Mouse (Mus musculus) thymus, adult 2 months (tissue): ENCODE results near the gene Atp1a4. TPM values are rescaled to one million over a fixed set of nuclear protein-coding genes. Genes with fewer than 3 reads are reported as not detected.

Experiments
- DNase-seq: peaks from one replicate; pipeline ENCODE4 v3.0.0; 2021
- H3K27ac ChIP-seq: fragments of 200-500 bp; 2 replicates; pipeline ENCODE4 v1.5.1; 2012; ENCODE audit warnings: low read length, control low read depth; ENCODE audit not compliant: control insufficient read depth, insufficient read depth
- H3K27me3 ChIP-seq: fragments of 200-500 bp; 2 replicates; pipeline ENCODE4 v1.6.1; 2012; ENCODE audit warnings: mild to moderate bottlenecking, low read length, moderate library complexity, mixed read lengths; ENCODE audit not compliant: control insufficient read depth, insufficient read depth
- H3K36me3 ChIP-seq: fragments of 200-500 bp; 2 replicates; pipeline ENCODE4 v1.6.1; 2012; ENCODE audit warnings: mild to moderate bottlenecking, low read length, moderate library complexity; ENCODE audit not compliant: control insufficient read depth, insufficient read depth
- H3K4me1 ChIP-seq: fragments of 200-500 bp; replicated peaks from 2 replicates; pipeline ENCODE4 v1.6.1; 2012; ENCODE audit warnings: low read length; ENCODE audit not compliant: control insufficient read depth, insufficient read depth
- H3K4me3 ChIP-seq: fragments of 200-500 bp; 2 replicates; pipeline ENCODE4 v1.5.1; 2012; ENCODE audit warnings: mild to moderate bottlenecking, low read length, control low read depth, moderate library complexity; ENCODE audit not compliant: control insufficient read depth, insufficient read depth
- CTCF ChIP-seq: fragments of 200-500 bp; IDR thresholded peaks from 2 replicates; pipeline ENCODE4 v1.5.1; 2012; ENCODE audit warnings: mild to moderate bottlenecking, control low read depth, low read length, moderate library complexity, borderline replicate concordance; ENCODE audit not compliant: control insufficient read depth, poor library complexity, insufficient read depth; ENCODE audit errors: extremely low read depth
- POLR2A ChIP-seq: fragments of 200-500 bp; IDR thresholded peaks from 2 replicates; pipeline ENCODE4 v1.6.1; 2012; ENCODE audit warnings: mild to moderate bottlenecking, low read length, control low read depth, moderate library complexity; ENCODE audit not compliant: control insufficient read depth, poor library complexity, insufficient read depth; ENCODE audit errors: extremely low read depth
- WGBS: fragments of 180-500 bp; shearing (Covaris S2); methylation state at CpG from one replicate; pipeline ENCODE4 v1.1.7; 2018; 5-methylcytosine and 5-hydroxymethylcytosine counted together
- polyA plus RNA-seq: library from polyadenylated mRNA; depleted of rRNA; stranded (reverse); fragments of >200 nt; gene quantifications from 2 replicates; pipeline ENCODE4 v1.2.3, GENCODE M21; 2012

Gene Atp1a4
- polyA plus RNA-seq, 1 experiment: 0.07 TPM

- H3K4me1 ChIP-seq: 0 out of 2 replicates have a peak, but pooled peaks cover 5% of the 10 kb centered on the region
- 68% methylated on average over 6 of the region's 6 CpGs for WGBS
- no peak overlapping the region for H3K27ac ChIP-seq
- DNase-seq: no peak
- no peak overlapping the region for H3K4me3 ChIP-seq
- H3K36me3 ChIP-seq: no peaks in the 10 kb centered on the region
- TF ChIP-seq CTCF (no peak), POLR2A (no peak)
- no peaks in the 10 kb centered on the region for H3K27me3 ChIP-seq
Measured at GRCm38 (mm10) chr1:172302851-172303250, 44.6 kb upstream of the Atp1a4 start.

GRCm38 (mm10) chr1:172302311-172302710 lies 44.1 kb upstream of the Atp1a4 start:
- no peak overlapping the region for H3K4me3 ChIP-seq
- DNase-seq: no peak
- no peaks in the 10 kb centered on the region for H3K27me3 ChIP-seq
- TF ChIP-seq CTCF (no peak), POLR2A (no peak)
- no peak overlapping the region for H3K27ac ChIP-seq
- H3K4me1 ChIP-seq: 0 out of 2 replicates have a peak, but pooled peaks cover 5% of the 10 kb centered on the region
- H3K36me3 ChIP-seq: no peaks in the 10 kb centered on the region
- 44% methylated on average over 3 of the region's 3 CpGs for WGBS

GRCm38 (mm10) chr1:172301180-172301579 lies 43.0 kb upstream of the Atp1a4 start:
- 88% methylated on average over 12 of the region's 12 CpGs for WGBS
- 0 out of 2 replicates have a peak, but pooled peaks cover 2% of the 10 kb centered on the region for H3K4me1 ChIP-seq
- no peaks in the 10 kb centered on the region for H3K27me3 ChIP-seq
- DNase-seq: no peak
- no peak overlapping the region for H3K4me3 ChIP-seq
- TF ChIP-seq CTCF (no peak), POLR2A (no peak)
- H3K36me3 ChIP-seq: no peaks in the 10 kb centered on the region
- no peak overlapping the region for H3K27ac ChIP-seq

GRCm38 (mm10) chr1:172300247-172300646 lies 42.0 kb upstream of the Atp1a4 start:
- Histone ChIP-seq H3K27me3 (no peaks in the 10 kb centered on the region), H3K4me1 (no peaks in the 10 kb centered on the region), H3K27ac (no peak overlapping the region), H3K4me3 (no peak overlapping the region), H3K36me3 (no peaks in the 10 kb centered on the region)
- TF ChIP-seq CTCF (no peak), POLR2A (no peak)
- WGBS: 82% methylated on average over 5 of the region's 5 CpGs
- no peak for DNase-seq

GRCm38 (mm10) chr1:172299528-172299927 lies 41.3 kb upstream of the Atp1a4 start:
- 91% methylated on average over 7 of the region's 7 CpGs for WGBS
- H3K27ac ChIP-seq: no peak overlapping the region
- no peak for DNase-seq
- TF ChIP-seq POLR2A (no peak), CTCF (no peak)
- no peaks in the 10 kb centered on the region for H3K4me1 ChIP-seq
- H3K27me3 ChIP-seq: no peaks in the 10 kb centered on the region
- H3K4me3 ChIP-seq: no peak overlapping the region
- no peaks in the 10 kb centered on the region for H3K36me3 ChIP-seq

- H3K27me3 ChIP-seq: no peaks in the 10 kb centered on the region
- no peak for DNase-seq
Measured at GRCm38 (mm10) chr1:172297611-172298537, 39.7 kb upstream of the Atp1a4 start, which contains the start of gene Atp1a2. Gene Atp1a2, minus strand, starts transcription at chr1:172298064.

More at GRCm38 (mm10) chr1:172297611-172298537, 39.7 kb upstream of the Atp1a4 start, which contains the start of gene Atp1a2:
- Histone ChIP-seq H3K4me1 (no peaks in the 10 kb centered on the region), H3K36me3 (no peaks in the 10 kb centered on the region), H3K27ac (no peak within 1 kb of the TSS), H3K4me3 (no peak within 1 kb of the TSS)
- WGBS: 80% methylated on average over 16 of the region's 16 CpGs
- TF ChIP-seq CTCF (no peak), POLR2A (no peak)
